Mouse (Mus musculus) hindbrain, embryonic 15.5 days (tissue): ENCODE measurements at regions not wholly inside any gene's neighbourhood (a gene's known extent, or its start where the extent isn't known, plus 50 kb on each side); places are given as distances from the start of the nearest gene placed in this dataset.

ENCODE experiments used
- ATAC-seq: fragments of 200-750 bp; cut with Nextera tagmentation; 2 replicates; pipeline ENCODE4 v1.8.0; 2017; ENCODE audit warnings: low read depth, moderate number of reproducible peaks, moderate TSS enrichment; ENCODE audit not compliant: low FRiP score
- H3K27ac ChIP-seq: fragments of 300-500 bp; sonication (generic); replicated peaks from 2 replicates; pipeline ENCODE4 v1.5.1; 2015; ENCODE audit warnings: mild to moderate bottlenecking, inconsistent platforms
- H3K27me3 ChIP-seq: fragments of 300-500 bp; sonication (generic); 2 replicates; pipeline ENCODE4 v1.6.1; 2015; ENCODE audit warnings: control low read depth, inconsistent platforms
- H3K36me3 ChIP-seq: fragments of 300-500 bp; sonication (generic); 2 replicates; pipeline ENCODE4 v1.6.1; 2015; ENCODE audit warnings: control low read depth, inconsistent platforms
- H3K4me1 ChIP-seq: fragments of 300-500 bp; sonication (generic); replicated peaks from 2 replicates; pipeline ENCODE4 v1.6.1; 2015; ENCODE audit warnings: control low read depth, inconsistent platforms
- H3K4me2 ChIP-seq: fragments of 300-500 bp; sonication (generic); 2 replicates; pipeline ENCODE4 v1.6.1; 2015; ENCODE audit warnings: moderate library complexity, mild to moderate bottlenecking, inconsistent platforms
- H3K4me3 ChIP-seq: fragments of 300-500 bp; sonication (generic); 2 replicates; pipeline ENCODE4 v1.5.1; 2015; ENCODE audit warnings: mild to moderate bottlenecking, inconsistent platforms
- H3K9ac ChIP-seq: fragments of 300-500 bp; sonication (generic); 2 replicates; pipeline ENCODE4 v1.6.1; 2015; ENCODE audit warnings: inconsistent platforms
- H3K9me3 ChIP-seq: fragments of 300-500 bp; sonication (generic); 2 replicates; pipeline ENCODE4 v1.6.1; 2016; ENCODE audit warnings: control low read depth, inconsistent platforms
- WGBS: fragments of 180-500 bp; shearing (Covaris S2); methylation state at CpG from one replicate; pipeline ENCODE4 v1.1.7; 2015; 5-methylcytosine and 5-hydroxymethylcytosine counted together

DNA sequence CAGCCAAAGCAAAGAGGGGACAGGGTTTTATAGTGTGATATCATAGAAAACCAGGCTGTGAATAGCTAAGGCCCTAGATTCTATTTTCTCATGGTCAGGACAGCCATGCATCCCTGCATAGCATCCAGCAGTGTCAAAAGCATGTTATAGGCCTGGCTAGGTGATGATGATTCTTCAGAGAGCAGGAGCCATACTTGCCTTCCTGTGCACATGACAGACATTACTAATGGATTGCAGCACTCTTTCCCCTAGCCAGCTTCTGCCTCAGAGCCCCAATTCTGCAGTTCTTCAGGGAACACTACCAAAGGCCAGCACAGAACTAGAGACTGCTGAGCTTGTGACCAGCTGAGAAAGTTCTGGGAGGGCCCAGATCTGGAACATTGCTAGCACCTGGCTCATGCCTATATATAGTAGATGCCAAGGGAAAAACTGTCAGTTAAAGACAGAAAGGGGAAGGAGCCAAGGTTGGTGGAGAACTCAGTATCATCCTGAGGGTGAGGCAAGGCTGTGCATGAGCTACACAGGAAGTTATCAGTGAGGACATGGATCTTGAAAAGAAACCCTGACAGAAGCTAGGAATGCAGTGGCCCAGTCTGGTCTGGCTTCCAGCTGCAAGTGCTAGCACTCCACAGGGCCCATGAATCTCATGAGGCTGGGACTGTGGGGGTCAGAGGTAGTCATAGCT is 95.6 kb downstream of the 1810010D01Rik start:
- no peak overlapping the region for H3K4me3 ChIP-seq
- H3K27me3 ChIP-seq, result no peaks in the 10 kb centered on the region
- 0 out of 2 replicates have a peak, but pooled peaks cover 2% of the 10 kb centered on the region for H3K4me1 ChIP-seq
- no peak overlapping the region for H3K4me2 ChIP-seq
- ATAC-seq, result no peak
- no peaks in the 10 kb centered on the region for H3K9me3 ChIP-seq
- no peak overlapping the region for H3K9ac ChIP-seq
- H3K36me3 ChIP-seq, result no peaks in the 10 kb centered on the region
- H3K27ac ChIP-seq, result peak overlapping the region; percentile 54; the same call in 1 of the 2 replicates

DNA sequence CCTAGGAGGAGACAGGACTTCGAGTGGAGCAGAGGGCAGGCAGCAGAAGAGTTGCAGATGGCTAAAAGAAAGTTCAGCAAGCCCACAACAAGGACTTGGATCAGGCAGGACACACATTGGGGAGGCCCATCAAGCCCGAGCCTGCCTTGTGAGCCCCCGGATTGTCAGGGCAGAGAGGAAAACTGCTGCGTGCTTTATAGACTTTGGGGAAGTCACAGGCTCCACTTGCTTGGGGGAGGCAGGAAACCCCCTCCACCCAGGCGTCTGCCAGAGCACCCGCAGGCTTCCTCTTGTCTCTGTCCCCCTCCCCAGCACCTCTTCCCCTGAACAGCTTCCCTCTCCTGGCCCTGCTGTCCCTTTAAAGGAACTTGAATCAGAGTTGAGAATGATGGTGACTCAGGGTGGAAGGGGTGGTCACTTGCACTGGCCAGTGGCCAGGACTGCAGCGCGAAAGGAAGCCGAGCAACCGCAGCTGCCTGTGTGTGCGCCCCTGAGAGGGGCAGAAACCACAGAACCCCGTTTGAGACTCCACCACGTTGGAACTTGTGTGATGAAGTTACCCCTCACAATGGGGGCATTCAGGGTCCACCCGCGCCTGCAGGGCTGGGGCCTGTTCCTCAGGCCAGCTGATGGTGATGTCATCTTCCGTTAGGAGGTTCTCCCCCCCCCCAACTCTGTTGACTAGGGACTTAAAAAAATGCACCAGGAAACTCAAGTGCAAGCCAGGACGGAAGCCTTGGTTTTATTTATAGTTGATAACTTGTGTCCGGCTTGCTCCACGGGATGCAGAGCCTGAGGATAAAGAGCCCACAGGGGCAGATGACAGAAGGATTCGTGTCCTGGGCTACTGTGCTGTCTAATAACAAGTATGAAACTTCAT is 96.4 kb downstream of the 1810010D01Rik start:
- Histone ChIP-seq H3K9ac (no peak overlapping the region), H3K9me3 (no peaks in the 10 kb centered on the region), H3K27me3 (no peaks in the 10 kb centered on the region), H3K4me2 (peak overlapping the region; percentile 26), H3K4me1 (0 out of 2 replicates have a peak, but pooled peaks cover 2% of the 10 kb centered on the region), H3K36me3 (no peaks in the 10 kb centered on the region), H3K27ac (peak overlapping the region; percentile 54), H3K4me3 (no peak overlapping the region)
- WGBS, result 48% methylated on average over 20 of the region's 20 CpGs
- ATAC-seq, result peak; percentile 82

DNA sequence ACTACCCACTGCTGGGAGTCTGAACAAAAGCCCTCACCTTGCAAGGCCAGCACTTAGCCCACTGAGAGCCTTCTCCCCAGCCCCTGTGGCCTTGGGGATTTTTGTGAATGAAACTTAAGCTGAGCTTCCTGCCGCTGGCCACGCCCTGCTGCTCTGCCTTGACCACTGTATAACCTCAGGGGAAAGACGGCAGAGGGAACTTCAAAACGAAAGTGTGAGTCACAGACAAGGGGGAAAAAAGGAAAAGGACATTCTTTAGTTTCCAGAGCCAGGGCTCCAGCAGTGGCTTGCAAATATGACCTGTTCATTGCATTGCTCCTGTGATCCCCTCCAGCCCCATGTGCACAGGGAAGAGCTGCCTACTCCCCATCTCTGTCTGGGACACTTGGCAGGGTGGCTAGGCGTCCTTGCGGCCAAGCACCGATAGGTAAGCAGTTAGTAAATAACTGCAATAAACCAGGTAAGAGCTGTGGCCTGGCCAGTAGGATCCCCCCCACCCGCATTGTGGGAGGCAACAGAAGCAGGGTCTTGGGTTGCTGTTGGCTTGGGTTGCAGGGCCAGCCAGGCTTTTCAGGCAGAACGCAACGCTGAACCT is 97.2 kb downstream of the 1810010D01Rik start:
- Histone ChIP-seq H3K9me3 (no peaks in the 10 kb centered on the region), H3K9ac (no peak overlapping the region), H3K27ac (peak overlapping the region; percentile 54), H3K4me3 (no peak overlapping the region), H3K4me2 (no peak overlapping the region), H3K4me1 (0 out of 2 replicates have a peak, but pooled peaks cover 2% of the 10 kb centered on the region), H3K36me3 (no peaks in the 10 kb centered on the region), H3K27me3 (no peaks in the 10 kb centered on the region)
- WGBS, result 60% methylated on average over 10 of the region's 10 CpGs
- ATAC-seq, result no peak

DNA sequence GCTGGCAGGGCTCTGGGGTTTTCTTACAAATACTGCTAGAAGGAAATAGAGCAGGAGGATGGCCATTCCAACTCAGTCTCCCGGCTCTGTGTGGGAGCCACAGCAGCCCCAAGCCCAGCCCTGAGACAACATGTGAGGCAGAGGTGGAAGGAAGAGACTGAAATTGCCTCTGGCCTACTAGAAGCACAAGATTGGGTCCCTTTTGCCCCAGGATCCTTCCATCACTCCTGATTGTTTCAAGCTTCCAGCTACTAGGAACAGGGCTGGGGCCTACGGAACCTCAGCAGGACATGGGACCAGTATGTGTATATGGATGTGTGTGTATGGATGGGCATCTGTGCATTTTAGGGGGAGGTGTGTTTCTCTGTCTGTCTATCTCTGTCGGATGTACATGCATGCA is 97.9 kb downstream of the 1810010D01Rik start:
- WGBS, result 83% methylated on average over 3 of the region's 3 CpGs
- Histone ChIP-seq H3K4me1 (0 out of 2 replicates have a peak, but pooled peaks cover 2% of the 10 kb centered on the region), H3K27ac (no peak overlapping the region), H3K4me2 (no peak overlapping the region), H3K4me3 (no peak overlapping the region), H3K27me3 (no peaks in the 10 kb centered on the region), H3K36me3 (no peaks in the 10 kb centered on the region), H3K9ac (no peak overlapping the region), H3K9me3 (no peaks in the 10 kb centered on the region)
- ATAC-seq, result no peak

DNA sequence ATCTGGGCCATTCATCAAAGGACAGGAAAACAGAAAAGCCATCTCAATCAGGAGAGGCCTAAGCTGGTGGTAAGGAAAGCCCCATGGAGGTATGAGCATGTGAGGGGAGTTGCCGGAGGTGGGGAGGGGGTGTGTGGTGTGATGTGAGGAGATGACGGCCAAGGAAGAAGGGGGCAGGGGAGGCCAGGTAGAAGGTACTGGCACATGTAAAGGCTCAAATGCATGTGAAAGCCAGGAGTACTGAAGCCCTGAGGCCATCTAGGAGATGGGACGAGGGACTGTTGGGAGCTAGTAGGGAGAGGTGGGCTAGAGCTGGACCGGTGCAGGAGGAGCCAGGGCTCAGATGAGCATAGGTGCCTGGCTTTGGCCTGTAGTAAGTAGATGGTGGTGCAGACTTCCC is 98.4 kb downstream of the 1810010D01Rik start:
- Histone ChIP-seq H3K4me2 (no peak overlapping the region), H3K9ac (no peak overlapping the region), H3K4me3 (no peak overlapping the region), H3K4me1 (0 out of 2 replicates have a peak, but pooled peaks cover 2% of the 10 kb centered on the region), H3K27ac (no peak overlapping the region), H3K27me3 (no peaks in the 10 kb centered on the region), H3K9me3 (no peaks in the 10 kb centered on the region), H3K36me3 (no peaks in the 10 kb centered on the region)
- ATAC-seq, result no peak
- 92% methylated on average over 4 of the region's 4 CpGs for WGBS

DNA sequence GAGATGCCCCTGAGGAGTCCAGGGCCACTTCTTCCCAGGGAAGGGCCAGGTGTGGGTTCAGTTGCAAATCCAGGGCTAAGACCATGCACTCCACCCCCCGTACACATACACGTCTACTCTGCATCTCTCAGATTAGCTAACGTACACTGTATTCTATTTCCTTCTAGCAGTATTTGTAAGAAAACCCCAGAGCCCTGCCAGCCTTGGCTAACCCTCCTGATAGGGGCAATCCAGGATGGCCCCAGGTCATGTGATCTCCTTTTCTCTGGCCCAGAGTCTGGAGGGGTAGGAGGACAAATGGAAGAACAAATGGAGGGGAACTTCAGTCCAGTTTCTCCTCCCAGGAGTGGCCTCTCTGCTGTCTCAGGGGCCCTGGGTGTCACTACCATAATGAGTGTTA is 98.9 kb downstream of the 1810010D01Rik start:
- Histone ChIP-seq H3K36me3 (no peaks in the 10 kb centered on the region), H3K9ac (no peak overlapping the region), H3K4me2 (no peak overlapping the region), H3K4me3 (no peak overlapping the region), H3K27me3 (no peaks in the 10 kb centered on the region), H3K4me1 (0 out of 2 replicates have a peak, but pooled peaks cover 2% of the 10 kb centered on the region), H3K9me3 (no peaks in the 10 kb centered on the region), H3K27ac (no peak overlapping the region)
- WGBS, result 94% methylated on average over 3 of the region's 3 CpGs
- ATAC-seq, result no peak

DNA sequence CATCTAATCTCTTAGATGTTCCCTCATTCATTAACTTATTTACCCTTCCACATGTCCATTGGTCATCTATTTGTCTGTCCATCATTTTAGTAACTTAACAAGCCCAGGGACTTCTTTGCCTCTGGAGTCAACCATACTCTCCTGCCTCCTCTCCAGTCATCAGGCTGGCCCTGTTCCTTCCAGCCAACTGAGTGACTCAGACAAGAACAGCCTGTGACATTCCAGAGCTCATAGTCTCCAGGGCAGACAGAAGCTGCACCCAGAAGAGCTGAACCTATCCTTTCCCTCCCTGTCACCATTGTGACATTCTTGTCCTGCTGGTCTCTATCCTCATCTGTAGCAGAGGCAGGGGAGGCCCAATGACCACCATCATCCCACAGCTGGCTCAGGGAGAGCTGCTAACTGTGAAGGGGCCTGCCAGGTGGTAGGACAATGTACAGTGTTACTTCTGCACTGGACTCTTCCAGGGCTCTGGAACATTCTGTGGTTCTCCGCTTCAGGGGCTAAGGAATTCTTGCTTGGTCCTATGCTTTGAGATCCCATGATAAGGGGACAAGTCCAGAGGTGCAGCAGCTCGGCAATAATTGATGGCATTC is 100.2 kb downstream of the 1810010D01Rik start:
- H3K27me3 ChIP-seq, result no peaks in the 10 kb centered on the region
- peaks cover 8% of the 10 kb centered on the region for H3K4me1 ChIP-seq
- 84% methylated on average over 2 of the region's 2 CpGs for WGBS
- H3K4me3 ChIP-seq, result no peak overlapping the region
- no peak overlapping the region for H3K27ac ChIP-seq
- ATAC-seq, result no peak
- H3K9ac ChIP-seq, result no peak overlapping the region
- H3K36me3 ChIP-seq, result no peaks in the 10 kb centered on the region
- H3K9me3 ChIP-seq, result no peaks in the 10 kb centered on the region
- no peak overlapping the region for H3K4me2 ChIP-seq

DNA sequence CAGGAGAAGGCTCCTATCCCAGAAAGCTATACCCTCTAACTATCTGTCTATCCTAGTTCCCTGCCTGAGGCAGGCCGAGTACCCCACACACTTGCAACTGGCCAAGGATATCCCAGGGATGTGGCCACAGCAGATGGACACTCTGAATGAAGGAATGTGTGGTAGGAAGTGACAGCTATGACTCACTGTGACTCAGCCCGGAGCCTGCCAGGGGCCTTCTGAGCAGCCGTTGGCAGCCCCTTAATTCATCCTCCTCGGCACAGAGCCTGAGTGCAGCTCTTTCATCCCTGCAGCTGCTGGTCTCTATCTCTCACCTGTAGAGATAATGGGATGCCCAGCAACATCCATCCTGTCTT is 101.4 kb downstream of the 1810010D01Rik start:
- Histone ChIP-seq H3K9ac (no peak overlapping the region), H3K4me1 (peaks cover 15% of the 10 kb centered on the region), H3K4me2 (no peak overlapping the region), H3K4me3 (no peak overlapping the region), H3K27ac (no peak overlapping the region), H3K9me3 (no peaks in the 10 kb centered on the region), H3K27me3 (no peaks in the 10 kb centered on the region), H3K36me3 (no peaks in the 10 kb centered on the region)
- 76% methylated on average over 4 of the region's 4 CpGs for WGBS
- no peak for ATAC-seq

DNA sequence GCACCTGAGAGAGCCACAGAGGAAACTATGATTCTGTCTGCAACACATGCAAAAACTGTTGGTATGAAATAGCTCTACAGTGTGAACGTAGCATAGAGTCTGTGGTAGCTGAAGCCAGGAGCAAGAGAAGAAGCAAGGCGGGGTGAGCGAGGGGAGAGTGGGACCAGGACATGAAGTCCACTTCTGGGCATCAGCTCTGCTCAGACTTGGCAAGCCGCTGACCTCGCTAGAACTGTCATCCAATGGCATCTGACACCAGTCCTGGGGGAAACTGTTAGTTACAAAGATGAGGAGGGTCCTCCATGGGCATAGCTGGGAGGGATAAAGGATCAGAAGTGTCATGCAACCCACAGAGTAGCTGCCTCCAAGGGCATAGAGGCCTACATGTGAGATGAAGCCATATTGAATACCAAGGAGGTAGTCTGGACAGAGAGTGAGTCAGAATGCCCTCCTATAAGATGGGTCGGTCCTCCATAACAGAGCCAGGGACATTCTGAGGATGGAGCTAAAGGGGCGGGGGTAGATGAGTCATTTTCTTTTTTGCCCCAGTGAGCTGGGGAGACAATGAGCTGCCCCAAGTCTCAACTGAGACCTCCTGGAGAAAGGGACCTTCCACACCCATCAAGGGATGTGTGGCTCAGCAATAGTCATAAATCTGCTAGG is 102.0 kb downstream of the 1810010D01Rik start:
- no peaks in the 10 kb centered on the region for H3K9me3 ChIP-seq
- ATAC-seq, result no peak
- H3K9ac ChIP-seq, result no peak overlapping the region
- H3K27ac ChIP-seq, result no peak overlapping the region
- no peak overlapping the region for H3K4me3 ChIP-seq
- 92% methylated on average over 7 of the region's 7 CpGs for WGBS
- H3K4me1 ChIP-seq, result peaks cover 14% of the 10 kb centered on the region
- H3K27me3 ChIP-seq, result no peaks in the 10 kb centered on the region
- no peak overlapping the region for H3K4me2 ChIP-seq
- H3K36me3 ChIP-seq, result no peaks in the 10 kb centered on the region

DNA sequence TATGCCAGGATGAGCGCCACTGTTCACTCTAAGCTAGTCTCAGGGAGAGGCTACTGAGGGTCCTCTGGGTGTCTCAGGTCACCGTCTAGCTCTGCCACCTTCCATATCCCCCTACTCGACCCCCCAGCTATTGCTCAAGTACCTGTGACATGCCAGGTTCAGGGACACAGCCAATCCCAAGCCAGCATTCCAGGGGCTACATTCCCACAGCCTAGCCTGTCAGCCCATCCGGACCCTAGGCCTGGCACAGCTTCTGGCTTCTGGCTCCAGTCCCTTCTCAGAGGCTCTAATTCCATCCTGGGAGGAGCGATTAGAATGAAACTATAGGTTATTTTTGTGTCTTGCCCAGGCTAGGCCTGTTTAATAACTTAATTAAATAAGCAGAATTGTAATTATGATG is 105.2 kb downstream of the 1810010D01Rik start:
- ATAC-seq, result no peak
- H3K36me3 ChIP-seq, result no peaks in the 10 kb centered on the region

DNA sequence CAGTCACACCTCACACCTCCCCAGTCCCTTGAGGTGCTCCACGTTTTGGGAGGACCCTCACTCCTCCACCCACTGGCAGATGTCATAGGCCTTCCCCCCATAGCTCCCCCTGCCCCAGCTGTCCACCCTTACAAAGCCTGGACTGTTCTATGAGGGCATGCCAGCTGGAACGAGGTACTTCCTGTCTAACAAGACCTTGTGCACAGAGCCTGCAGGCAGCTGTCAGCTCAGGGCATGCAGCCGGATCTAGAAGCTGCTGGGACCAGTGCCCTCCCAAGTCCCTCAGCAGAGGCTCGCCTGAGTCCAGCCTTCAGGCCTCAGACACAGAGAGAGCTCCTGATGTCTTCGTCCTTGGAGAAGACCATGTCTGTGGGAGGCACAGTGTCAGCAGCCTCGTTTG is 105.7 kb downstream of the 1810010D01Rik start:
- 60% methylated on average over 6 of the region's 6 CpGs for WGBS
- no peaks in the 10 kb centered on the region for H3K27me3 ChIP-seq
- no peaks in the 10 kb centered on the region for H3K9me3 ChIP-seq
- no peak overlapping the region for H3K27ac ChIP-seq
- H3K4me1 ChIP-seq, result peaks cover 12% of the 10 kb centered on the region
- no peaks in the 10 kb centered on the region for H3K36me3 ChIP-seq
- no peak overlapping the region for H3K9ac ChIP-seq
- no peak overlapping the region for H3K4me3 ChIP-seq
- H3K4me2 ChIP-seq, result no peak overlapping the region
- ATAC-seq, result no peak

More for the DNA sequence above, 105.2 kb downstream of the 1810010D01Rik start:
- Histone ChIP-seq H3K4me3 (no peak overlapping the region), H3K27ac (no peak overlapping the region), H3K4me2 (no peak overlapping the region), H3K9ac (no peak overlapping the region), H3K9me3 (no peaks in the 10 kb centered on the region), H3K4me1 (peaks cover 12% of the 10 kb centered on the region), H3K27me3 (no peaks in the 10 kb centered on the region)
- 73% methylated on average over 5 of the region's 5 CpGs for WGBS
